Mouse (Mus musculus): ENCODE measurements around the gene Ncoa1. TPM values are rescaled to one million over a fixed set of nuclear protein-coding genes. Genes with fewer than 3 reads are reported as not detected.
A peak's percentile ranks its signal among the peaks of the same experiment; 100 is the strongest.
"Not testable (repeated sequence)": the region's sequence is repeated elsewhere in the genome, so short reads cannot be mapped to it uniquely, and the experiment has no call there.

Ncoa1 gene
- polyA plus RNA-seq, 1 experiment from 2014 or later: 24.0 TPM

DNA sequence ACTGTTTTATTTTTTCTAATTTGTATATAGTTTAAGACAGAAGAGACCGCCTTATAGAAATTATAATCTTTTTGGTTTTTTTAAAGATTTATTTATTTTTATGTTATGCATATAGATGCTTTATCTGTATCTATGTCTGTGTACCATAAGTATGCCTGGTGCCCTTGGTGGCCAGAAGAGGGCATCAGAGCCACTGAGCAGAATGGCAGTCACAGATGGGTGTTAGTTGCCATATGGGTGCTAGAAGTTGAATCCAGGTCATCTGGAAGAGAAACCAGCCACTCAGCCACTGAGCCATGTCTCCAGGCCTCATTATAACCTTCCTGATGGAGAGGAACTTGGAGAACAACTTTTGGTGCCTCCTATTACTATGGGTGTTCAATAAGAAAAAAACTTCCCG, 16.0 kb downstream of the Ncoa1 start:
- no peaks in the 10 kb centered on the region for H3K27me3 ChIP-seq (ENCODE audit: control insufficient read depth, insufficient read depth, low read length)
- no peak for ATAC-seq (ENCODE audit: low read depth)
- 91% methylated on average over 2 of the region's 2 CpGs for WGBS

DNA sequence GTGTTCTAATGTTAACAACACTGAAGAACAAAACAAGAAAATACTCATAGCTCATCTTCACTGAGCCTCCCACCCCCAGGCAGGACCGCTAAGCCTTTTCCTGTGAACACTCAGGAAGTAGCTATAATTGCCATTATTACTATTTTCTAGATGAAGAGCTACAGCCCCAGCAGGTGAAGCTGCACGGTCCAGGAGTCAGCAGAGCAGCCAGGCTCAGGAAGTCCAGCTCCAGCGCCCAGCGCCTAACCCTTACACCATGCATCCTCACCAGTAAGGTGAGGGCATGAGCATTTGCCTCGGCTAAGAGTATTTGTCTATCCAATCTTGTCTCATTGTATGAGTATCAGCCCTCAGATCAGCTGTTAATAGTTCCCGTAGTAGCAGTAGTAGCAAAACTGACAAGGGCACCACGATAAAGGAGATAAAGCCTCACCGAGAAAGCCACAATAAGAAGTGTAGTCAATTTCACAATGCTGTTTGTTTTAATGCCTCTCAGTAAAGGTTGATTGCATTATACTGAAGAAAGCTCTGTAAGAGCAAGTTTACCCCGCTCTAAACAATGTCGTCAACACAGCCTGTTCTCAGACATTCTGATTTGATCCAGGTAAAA, 21.9 kb downstream of the Ncoa1 start:
- Histone ChIP-seq H3K9me3 (ENCODE audit: control insufficient read depth, low read length) (no peaks in the 10 kb centered on the region), H3K27ac (ENCODE audit: low read depth, low read length) (no peak overlapping the region), H3K4me2 (ENCODE audit: low read depth, low read length) (no peak overlapping the region), H3K4me1 (ENCODE audit: control insufficient read depth, insufficient read depth, low read length) (0 out of 2 replicates have a peak, but pooled peaks cover 5% of the 10 kb centered on the region), H3K9ac (replicated peaks; ENCODE audit: low read depth, low read length) (no peak overlapping the region), H3K36me3 (ENCODE audit: control insufficient read depth, insufficient read depth, low read length) (no peaks in the 10 kb centered on the region), H3K27me3 (ENCODE audit: control insufficient read depth, insufficient read depth, low read length) (no peaks in the 10 kb centered on the region), H3K4me3 (ENCODE audit: low read depth, low read length) (no peak overlapping the region)
- ATAC-seq (ENCODE audit: low read depth): peak; percentile 46; the same call in 1 of the 2 replicates
- WGBS: 74% methylated on average over 10 of the region's 10 CpGs

More for the DNA sequence above, 16.0 kb downstream of the Ncoa1 start:
- no peak overlapping the region for H3K9ac ChIP-seq (replicated peaks; ENCODE audit: low read depth, low read length)
- H3K4me3 ChIP-seq (ENCODE audit: low read depth, low read length): no peak overlapping the region
- no peaks in the 10 kb centered on the region for H3K9me3 ChIP-seq (ENCODE audit: control insufficient read depth, low read length)
- H3K36me3 ChIP-seq (ENCODE audit: control insufficient read depth, insufficient read depth, low read length): no peaks in the 10 kb centered on the region
- no peak overlapping the region for H3K27ac ChIP-seq (ENCODE audit: low read depth, low read length)
- no peaks in the 10 kb centered on the region for H3K4me1 ChIP-seq (ENCODE audit: control insufficient read depth, insufficient read depth, low read length)
- H3K4me2 ChIP-seq (ENCODE audit: low read depth, low read length): no peak overlapping the region

DNA sequence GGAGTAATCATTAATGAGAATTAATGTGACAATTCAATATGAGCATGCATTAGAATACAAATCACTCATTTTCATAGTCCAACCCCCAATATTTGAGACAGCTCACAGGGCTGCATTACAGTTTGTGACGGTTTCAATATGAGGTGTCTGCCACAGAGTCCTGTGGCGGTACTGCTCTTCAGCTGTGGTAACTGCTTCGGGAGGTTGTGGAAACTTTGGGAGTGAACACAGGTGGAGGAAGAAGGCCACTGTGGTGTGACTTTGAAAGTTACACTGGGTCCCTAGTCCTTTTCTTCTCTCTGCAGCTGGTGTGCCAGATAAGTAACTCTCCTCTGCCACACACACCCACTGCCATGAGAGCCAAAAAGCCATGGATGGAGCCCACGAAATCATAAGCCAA, 22.7 kb downstream of the Ncoa1 start:
- H3K4me3 ChIP-seq (ENCODE audit: low read depth, low read length): no peak overlapping the region
- no peaks in the 10 kb centered on the region for H3K36me3 ChIP-seq (ENCODE audit: control insufficient read depth, insufficient read depth, low read length)
- WGBS: 93% methylated on average over 4 of the region's 4 CpGs
- no peaks in the 10 kb centered on the region for H3K27me3 ChIP-seq (ENCODE audit: control insufficient read depth, insufficient read depth, low read length)
- no peak for ATAC-seq (ENCODE audit: low read depth)
- no peak overlapping the region for H3K4me2 ChIP-seq (ENCODE audit: low read depth, low read length)
- H3K9ac ChIP-seq (replicated peaks; ENCODE audit: low read depth, low read length): no peak overlapping the region
- 0 out of 2 replicates have a peak, but pooled peaks cover 5% of the 10 kb centered on the region for H3K4me1 ChIP-seq (ENCODE audit: control insufficient read depth, insufficient read depth, low read length)
- H3K27ac ChIP-seq (ENCODE audit: low read depth, low read length): no peak overlapping the region
- no peaks in the 10 kb centered on the region for H3K9me3 ChIP-seq (ENCODE audit: control insufficient read depth, low read length)

DNA sequence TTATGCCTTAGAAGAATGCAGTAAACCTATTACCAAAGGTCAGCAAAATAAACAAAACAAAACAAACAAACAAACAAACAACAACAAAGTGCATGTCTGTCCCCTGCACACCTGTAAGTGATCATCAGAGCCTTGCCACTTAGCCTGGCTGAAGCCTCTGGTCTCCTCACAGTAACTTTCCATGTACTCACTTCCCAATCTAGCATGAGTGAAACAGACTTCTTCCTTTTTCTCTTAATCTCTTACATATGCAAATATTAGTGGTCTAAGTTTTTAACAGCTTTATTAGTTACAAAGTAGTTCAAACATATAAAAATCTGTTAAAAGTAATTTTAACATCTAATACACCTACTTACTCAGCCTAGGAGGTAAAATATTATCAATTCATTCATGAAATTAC, 24.7 kb downstream of the Ncoa1 start:
- Histone ChIP-seq H3K27ac (ENCODE audit: low read depth, low read length) (no peak overlapping the region), H3K9ac (replicated peaks; ENCODE audit: low read depth, low read length) (no peak overlapping the region)
- no peak for ATAC-seq (ENCODE audit: low read depth)

DNA sequence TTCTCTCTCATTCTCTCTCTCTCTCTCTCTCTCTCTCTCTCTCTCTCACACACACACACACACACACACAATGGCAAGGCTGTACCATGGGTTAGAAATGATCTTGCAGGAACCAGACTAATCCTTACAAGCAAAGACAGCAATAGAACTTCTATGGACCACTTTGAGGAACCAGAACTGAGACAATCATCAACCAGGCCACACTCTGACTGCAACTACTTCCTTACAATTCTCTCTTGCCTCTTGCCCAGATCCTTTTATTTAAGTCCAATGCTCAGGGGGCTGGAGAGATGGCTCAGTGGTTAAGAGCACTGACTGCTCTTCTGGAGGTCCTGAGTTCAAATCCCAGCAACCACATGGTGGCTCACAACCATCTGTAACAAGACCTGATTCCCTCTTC, 26.5 kb downstream of the Ncoa1 start:
- ATAC-seq (ENCODE audit: low read depth): not testable (repeated sequence)

More for the DNA sequence above, 24.7 kb downstream of the Ncoa1 start:
- H3K4me3 ChIP-seq (ENCODE audit: low read depth, low read length): no peak overlapping the region
- no peaks in the 10 kb centered on the region for H3K27me3 ChIP-seq (ENCODE audit: control insufficient read depth, insufficient read depth, low read length)
- no peaks in the 10 kb centered on the region for H3K9me3 ChIP-seq (ENCODE audit: control insufficient read depth, low read length)
- H3K4me1 ChIP-seq (ENCODE audit: control insufficient read depth, insufficient read depth, low read length): 0 out of 2 replicates have a peak, but pooled peaks cover 5% of the 10 kb centered on the region
- no peaks in the 10 kb centered on the region for H3K36me3 ChIP-seq (ENCODE audit: control insufficient read depth, insufficient read depth, low read length)
- H3K4me2 ChIP-seq (ENCODE audit: low read depth, low read length): no peak overlapping the region

DNA sequence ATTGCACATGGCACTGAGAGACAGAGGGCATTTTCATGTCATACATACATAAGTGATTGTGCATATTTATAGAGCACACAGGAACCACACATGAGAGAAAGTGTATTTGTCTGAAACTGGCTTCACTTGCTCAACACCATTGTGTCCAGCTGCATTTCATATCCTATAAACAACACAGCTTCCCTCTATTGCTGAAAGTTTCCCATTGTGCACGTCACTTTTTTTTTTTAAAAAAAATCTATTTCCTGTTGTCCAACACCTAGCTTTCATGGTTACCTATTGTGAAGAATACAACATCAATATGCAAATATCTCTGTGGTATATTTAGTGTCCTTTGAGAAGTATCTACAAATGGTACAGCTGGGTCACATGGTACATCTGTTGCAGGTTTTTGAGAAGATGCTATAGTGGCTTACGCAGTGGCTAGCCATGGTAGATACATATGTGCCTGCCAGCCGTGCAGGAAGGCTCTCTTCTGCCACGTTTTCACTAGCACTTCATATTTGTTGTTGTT, 28.8 kb downstream of the Ncoa1 start:
- no peak for ATAC-seq (ENCODE audit: low read depth)
- H3K4me3 ChIP-seq (ENCODE audit: low read depth, low read length): no peak overlapping the region
- no peak overlapping the region for H3K9ac ChIP-seq (replicated peaks; ENCODE audit: low read depth, low read length)
- WGBS: 90% methylated on average over 4 of the region's 4 CpGs
- H3K27me3 ChIP-seq (ENCODE audit: control insufficient read depth, insufficient read depth, low read length): no peaks in the 10 kb centered on the region
- H3K4me1 ChIP-seq (ENCODE audit: control insufficient read depth, insufficient read depth, low read length): no peaks in the 10 kb centered on the region
- no peaks in the 10 kb centered on the region for H3K36me3 ChIP-seq (ENCODE audit: control insufficient read depth, insufficient read depth, low read length)
- H3K9me3 ChIP-seq (ENCODE audit: control insufficient read depth, low read length): no peaks in the 10 kb centered on the region
- H3K27ac ChIP-seq (ENCODE audit: low read depth, low read length): no peak overlapping the region
- no peak overlapping the region for H3K4me2 ChIP-seq (ENCODE audit: low read depth, low read length)

More for the DNA sequence above, 26.5 kb downstream of the Ncoa1 start:
- H3K27me3 ChIP-seq (ENCODE audit: control insufficient read depth, insufficient read depth, low read length); H3K4me3 ChIP-seq (ENCODE audit: low read depth, low read length); H3K27ac ChIP-seq (ENCODE audit: low read depth, low read length); H3K4me1 ChIP-seq (ENCODE audit: control insufficient read depth, insufficient read depth, low read length); H3K36me3 ChIP-seq (ENCODE audit: control insufficient read depth, insufficient read depth, low read length); H3K9me3 ChIP-seq (ENCODE audit: control insufficient read depth, low read length); H3K4me2 ChIP-seq (ENCODE audit: low read depth, low read length); H3K9ac ChIP-seq (replicated peaks; ENCODE audit: low read depth, low read length): not testable (repeated sequence)

DNA sequence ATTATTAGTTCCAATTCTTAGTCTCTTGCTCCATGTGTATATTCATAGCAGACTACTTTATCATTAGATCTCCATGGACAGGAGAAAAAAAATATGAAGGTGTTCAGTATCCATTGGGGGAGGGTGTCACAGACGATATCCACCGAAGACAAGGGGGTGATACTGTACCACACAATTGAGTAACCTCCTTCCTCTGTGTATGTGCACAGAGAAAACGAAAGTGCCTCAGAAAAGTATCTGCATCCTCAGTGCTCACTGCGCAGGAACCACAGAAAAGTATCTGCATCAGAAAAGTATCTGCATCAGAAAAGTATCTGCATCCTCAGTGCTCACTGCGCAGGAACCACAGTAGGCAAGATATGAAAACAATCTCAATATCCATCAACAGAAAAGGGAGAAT, 32.0 kb downstream of the Ncoa1 start:
- H3K9ac ChIP-seq (replicated peaks; ENCODE audit: low read depth, low read length): no peak overlapping the region
- no peak overlapping the region for H3K27ac ChIP-seq (ENCODE audit: low read depth, low read length)
- no peaks in the 10 kb centered on the region for H3K4me1 ChIP-seq (ENCODE audit: control insufficient read depth, insufficient read depth, low read length)
- H3K36me3 ChIP-seq (ENCODE audit: control insufficient read depth, insufficient read depth, low read length): no peaks in the 10 kb centered on the region
- 88% methylated on average over 5 of the region's 5 CpGs for WGBS
- H3K9me3 ChIP-seq (ENCODE audit: control insufficient read depth, low read length): no peaks in the 10 kb centered on the region
- H3K4me2 ChIP-seq (ENCODE audit: low read depth, low read length): no peak overlapping the region
- H3K27me3 ChIP-seq (ENCODE audit: control insufficient read depth, insufficient read depth, low read length): no peaks in the 10 kb centered on the region
- ATAC-seq (ENCODE audit: low read depth): no peak
- H3K4me3 ChIP-seq (ENCODE audit: low read depth, low read length): no peak overlapping the region

DNA sequence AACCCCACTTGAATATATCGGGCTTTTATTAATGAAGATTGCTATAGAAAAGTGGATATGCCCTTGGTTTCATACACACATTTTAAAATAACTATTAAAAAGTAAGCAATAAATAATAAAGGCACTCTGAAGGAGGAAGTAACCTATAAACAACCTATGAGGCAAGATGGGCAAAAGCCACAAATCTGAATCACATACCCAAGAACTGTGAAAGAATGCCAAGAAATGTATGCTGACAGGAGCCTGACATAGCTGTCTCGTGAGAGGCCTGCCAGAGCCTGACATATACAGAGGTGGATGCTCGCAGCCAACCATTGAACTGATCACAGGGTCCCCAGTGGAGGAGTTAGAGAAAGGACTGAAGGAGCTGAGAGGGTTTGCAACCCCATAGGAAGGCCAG, 35.5 kb downstream of the Ncoa1 start:
- H3K27ac ChIP-seq (ENCODE audit: low read depth, low read length): no peak overlapping the region
- H3K9me3 ChIP-seq (ENCODE audit: control insufficient read depth, low read length): no peaks in the 10 kb centered on the region
- ATAC-seq (ENCODE audit: low read depth): no peak
- H3K4me1 ChIP-seq (ENCODE audit: control insufficient read depth, insufficient read depth, low read length): no peaks in the 10 kb centered on the region
- no peak overlapping the region for H3K4me3 ChIP-seq (ENCODE audit: low read depth, low read length)
- H3K4me2 ChIP-seq (ENCODE audit: low read depth, low read length): no peak overlapping the region
- no peaks in the 10 kb centered on the region for H3K27me3 ChIP-seq (ENCODE audit: control insufficient read depth, insufficient read depth, low read length)
- H3K9ac ChIP-seq (replicated peaks; ENCODE audit: low read depth, low read length): no peak overlapping the region
- WGBS: 92% methylated on average over 3 of the region's 3 CpGs
- no peaks in the 10 kb centered on the region for H3K36me3 ChIP-seq (ENCODE audit: control insufficient read depth, insufficient read depth, low read length)

DNA sequence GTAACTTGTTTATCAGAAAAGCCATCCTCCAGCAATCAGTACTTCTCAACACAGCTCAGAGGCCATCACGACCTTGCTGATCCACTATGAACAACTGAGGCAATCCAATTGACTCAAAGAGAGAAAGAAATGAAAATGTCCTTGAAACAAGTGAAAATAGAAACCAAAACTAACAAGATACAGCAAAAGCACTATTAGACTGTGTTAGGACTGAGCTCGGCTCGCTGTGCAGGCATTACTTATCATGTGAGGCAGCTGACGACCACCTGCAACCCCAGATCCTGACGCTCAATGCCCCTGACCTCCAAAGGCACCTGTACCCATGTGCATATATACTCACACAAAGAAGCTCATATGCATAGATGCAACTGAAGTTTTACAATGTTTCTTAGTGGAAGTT, 40.8 kb downstream of the Ncoa1 start:
- ATAC-seq (ENCODE audit: low read depth): no peak

More for the DNA sequence above, 40.8 kb downstream of the Ncoa1 start:
- Histone ChIP-seq H3K27ac (ENCODE audit: low read depth, low read length) (no peak overlapping the region), H3K4me2 (ENCODE audit: low read depth, low read length) (no peak overlapping the region), H3K9ac (replicated peaks; ENCODE audit: low read depth, low read length) (no peak overlapping the region), H3K27me3 (ENCODE audit: control insufficient read depth, insufficient read depth, low read length) (no peaks in the 10 kb centered on the region), H3K9me3 (ENCODE audit: control insufficient read depth, low read length) (no peaks in the 10 kb centered on the region), H3K4me3 (ENCODE audit: low read depth, low read length) (no peak overlapping the region), H3K4me1 (ENCODE audit: control insufficient read depth, insufficient read depth, low read length) (no peaks in the 10 kb centered on the region), H3K36me3 (ENCODE audit: control insufficient read depth, insufficient read depth, low read length) (no peaks in the 10 kb centered on the region)
- WGBS: 89% methylated on average over 5 of the region's 5 CpGs
